Mouse (Mus musculus) layer of hippocampus, postnatal 36 days (tissue): ENCODE measurements around the gene Ptprt. TPM values are rescaled to one million over a fixed set of nuclear protein-coding genes. Genes with fewer than 3 reads are reported as not detected.

Source experiments
- DNase-seq, 2 experiments: peaks; one replicate each; pipeline ENCODE4 v3.0.0; 2022
- total RNA-seq, 2 experiments: library from RNA; stranded (reverse); gene quantifications; 2 replicates each; pipeline ENCODE4 v1.2.3; 2021

Gene Ptprt
- total RNA-seq, 2 experiments from 2014 or later = 45.6 to 51.9 TPM

- no peak for DNase-seq
These were observed 251.7 kb downstream of the Ptprt start for GRCm38 (mm10) chr2:162409245-162409644.

- no peak for DNase-seq
These were observed 259.4 kb downstream of the Ptprt start for GRCm38 (mm10) chr2:162401316-162402100.

- no peak for DNase-seq
These were observed 266.3 kb downstream of the Ptprt start for GRCm38 (mm10) chr2:162394601-162395000.

GRCm38 (mm10) chr2:162391834-162392233 is 269.1 kb downstream of the Ptprt start:
- peak; percentile 16 to 26 for DNase-seq

GRCm38 (mm10) chr2:162377309-162377708 is 283.6 kb downstream of the Ptprt start:
- DNase-seq = no peak

GRCm38 (mm10) chr2:162349047-162349446 is 311.9 kb downstream of the Ptprt start:
- DNase-seq = no peak

- DNase-seq = no peak
These were observed 319.1 kb downstream of the Ptprt start for GRCm38 (mm10) chr2:162341846-162342245.

- DNase-seq = no peak
These were observed 320.7 kb downstream of the Ptprt start for GRCm38 (mm10) chr2:162340231-162340630.

GRCm38 (mm10) chr2:162332066-162332683 is 328.8 kb downstream of the Ptprt start:
- no peak for DNase-seq

- DNase-seq = no peak
These were observed 331.5 kb downstream of the Ptprt start for GRCm38 (mm10) chr2:162329430-162329829.

GRCm38 (mm10) chr2:162322411-162322810 is 338.5 kb downstream of the Ptprt start:
- DNase-seq = no peak

- no peak for DNase-seq
These were observed 353.0 kb downstream of the Ptprt start for GRCm38 (mm10) chr2:162307996-162308395.

GRCm38 (mm10) chr2:162294070-162294469 is 366.9 kb downstream of the Ptprt start:
- no peak for DNase-seq

GRCm38 (mm10) chr2:162282606-162283005 is 378.3 kb downstream of the Ptprt start:
- DNase-seq = no peak

GRCm38 (mm10) chr2:162282121-162282520 is 378.8 kb downstream of the Ptprt start:
- peak in 1 of 2 experiments; percentile 6 for DNase-seq

- peak; percentile 18 to 23 for DNase-seq
These were observed 387.1 kb downstream of the Ptprt start for GRCm38 (mm10) chr2:162273826-162274225.

- no peak for DNase-seq
These were observed 409.7 kb downstream of the Ptprt start for GRCm38 (mm10) chr2:162251272-162251671.

- DNase-seq = peak in 1 of 2 experiments; percentile 11
These were observed 412.7 kb downstream of the Ptprt start for GRCm38 (mm10) chr2:162248296-162248695.

GRCm38 (mm10) chr2:162222476-162222875 is 438.5 kb downstream of the Ptprt start:
- DNase-seq = no peak

- no peak for DNase-seq
These were observed 440.4 kb downstream of the Ptprt start for GRCm38 (mm10) chr2:162220586-162220985.

GRCm38 (mm10) chr2:162219507-162219906 is 441.4 kb downstream of the Ptprt start:
- DNase-seq = peak; percentile 63 to 67

- no peak for DNase-seq
These were observed 443.1 kb downstream of the Ptprt start for GRCm38 (mm10) chr2:162217896-162218295.

GRCm38 (mm10) chr2:162212397-162212796 is 448.6 kb downstream of the Ptprt start:
- DNase-seq = no peak

GRCm38 (mm10) chr2:162210564-162210963 is 450.4 kb downstream of the Ptprt start:
- no peak for DNase-seq
